Mouse (Mus musculus) brain, embryonic 14.5 days (tissue): ENCODE results near the gene Dusp27. TPM values are rescaled to one million over a fixed set of nuclear protein-coding genes. Genes with fewer than 3 reads are reported as not detected.

Experiments
- DNase-seq: peaks from one replicate; pipeline ENCODE4 v3.0.0-alpha.2; 2011; ENCODE audit warnings: low read depth
- CTCF ChIP-seq: fragments of 200-500 bp; IDR thresholded peaks from 2 replicates; pipeline ENCODE4 v1.5.1; 2012; ENCODE audit warnings: inconsistent platforms, mild to moderate bottlenecking, moderate library complexity, borderline replicate concordance; ENCODE audit not compliant: insufficient read depth, insufficient read length; ENCODE audit errors: extremely low read depth
- POLR2A ChIP-seq: fragments of 200-500 bp; IDR thresholded peaks from 2 replicates; pipeline ENCODE4 v1.6.1; 2012; ENCODE audit warnings: mild to moderate bottlenecking, inconsistent platforms, borderline replicate concordance; ENCODE audit not compliant: poor library complexity, insufficient read depth, insufficient read length, severe bottlenecking; ENCODE audit errors: extremely low read depth
- polyA plus RNA-seq: library from polyadenylated mRNA; depleted of rRNA; stranded (reverse); fragments of >200 nt; gene quantifications from 2 replicates; pipeline ENCODE4 v1.2.3, GENCODE M21; 2012; rRNA removed

Gene Dusp27
- polyA plus RNA-seq = 0.29 and 0.75 TPM in 2 replicates

DNA sequence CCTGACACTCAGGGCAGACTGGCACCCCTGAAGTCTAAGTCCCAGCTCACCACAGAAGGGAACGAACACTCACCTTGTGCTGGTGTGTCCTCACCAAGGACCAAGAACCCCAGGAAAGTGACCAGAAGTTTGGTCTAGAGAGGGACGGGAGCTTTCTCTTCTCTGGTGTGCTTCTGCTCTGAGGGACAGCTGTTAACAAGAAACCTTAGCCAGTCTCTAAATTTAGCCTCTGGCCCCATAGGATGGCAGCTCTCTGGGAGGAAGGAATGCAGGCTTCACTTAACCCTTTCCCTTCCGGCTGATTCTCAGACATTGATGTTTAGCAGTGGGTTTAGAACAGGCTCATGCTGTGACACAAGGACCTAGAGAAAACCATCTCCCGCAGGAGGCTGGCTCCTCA is at the start of gene Dusp27:
Dusp27 (minus strand) TSS at position 204 of the 400 bp plus-strand sequence.
- no peak for TF ChIP-seq POLR2A
- no peak for TF ChIP-seq CTCF
- DNase-seq = no peak

DNA sequence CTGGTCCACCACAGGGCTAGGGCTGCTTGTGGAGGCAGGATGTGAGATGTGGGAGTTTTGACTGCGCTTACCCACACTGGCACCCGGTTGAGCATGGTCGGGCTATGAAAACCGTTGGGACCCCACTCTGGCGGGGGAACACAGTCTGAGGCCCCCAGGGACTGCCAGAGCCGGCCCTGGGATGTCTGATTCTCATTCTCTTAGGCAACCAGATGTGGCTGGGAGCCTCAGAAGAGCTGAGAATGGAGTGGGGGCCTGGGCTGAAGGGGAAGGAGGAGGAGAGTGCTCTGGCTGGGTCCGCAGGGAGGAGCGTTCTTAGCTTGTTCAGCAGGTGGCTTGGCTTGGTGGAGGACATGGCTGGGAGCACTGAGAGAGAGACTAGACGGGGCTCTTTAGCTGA is 45.9 kb upstream of the Dusp27 start:
- no peak for DNase-seq
- no peak for TF ChIP-seq POLR2A
- TF ChIP-seq CTCF = no peak

DNA sequence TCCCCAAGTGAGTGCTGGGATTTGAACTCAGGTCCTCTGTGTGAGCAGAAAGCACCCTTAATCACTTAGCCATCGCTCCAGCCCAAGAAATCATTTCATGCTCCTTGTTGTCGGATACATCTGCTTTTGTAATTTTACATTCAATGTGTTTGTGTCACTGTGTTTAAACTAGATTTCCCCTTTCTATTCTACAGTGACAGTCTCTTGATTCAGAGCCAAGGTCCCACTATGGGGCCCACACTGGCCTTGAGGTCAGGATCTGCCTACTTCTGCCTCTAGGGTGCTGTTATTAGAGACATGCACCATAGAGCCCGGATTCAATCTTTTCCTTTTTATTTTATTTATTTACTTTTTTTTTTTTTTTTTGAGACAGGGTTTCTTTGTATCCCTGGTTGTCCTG is 45.3 kb upstream of the Dusp27 start:
- TF ChIP-seq CTCF (no peak), POLR2A (no peak)
- DNase-seq = no peak

DNA sequence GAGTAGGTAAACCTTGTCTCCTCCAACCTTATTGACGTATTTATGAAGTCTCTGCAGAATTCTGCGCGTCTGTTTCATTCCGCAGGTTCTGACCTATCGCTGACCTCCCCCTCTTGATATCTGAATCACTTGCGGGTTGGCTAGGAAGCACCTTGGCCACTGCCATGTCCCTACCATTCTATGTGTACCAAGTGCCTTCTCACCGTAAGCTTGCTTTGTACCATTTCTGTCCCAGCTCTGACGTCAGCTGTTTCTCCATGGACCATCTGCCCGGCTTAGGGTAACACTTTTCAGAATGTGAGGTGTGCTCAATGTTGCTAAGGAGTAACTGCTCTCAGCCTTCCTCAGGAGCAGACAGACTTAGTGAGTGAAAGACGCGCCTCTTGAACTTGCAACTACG is 43.1 kb upstream of the Dusp27 start:
- no peak for TF ChIP-seq CTCF
- no peak for TF ChIP-seq POLR2A
- no peak for DNase-seq

DNA sequence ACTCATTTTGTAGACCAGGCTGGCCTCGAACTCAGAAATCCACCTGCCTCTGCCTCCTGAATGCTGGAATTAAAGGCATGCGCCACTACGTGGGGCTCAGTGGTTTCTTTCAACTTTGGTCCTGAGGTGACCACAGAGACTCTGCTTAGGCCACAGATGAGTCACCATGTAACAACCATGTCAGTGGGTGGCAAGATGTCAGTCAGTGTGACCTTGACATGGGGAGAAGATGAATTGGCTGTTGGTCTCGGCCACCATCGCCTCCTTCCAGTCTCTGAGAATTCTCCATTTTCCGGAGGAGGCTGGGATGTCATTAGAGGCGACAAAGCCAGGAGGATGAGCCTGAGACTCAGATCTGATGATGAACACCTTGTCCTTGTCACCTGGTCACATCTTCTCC is 42.0 kb upstream of the Dusp27 start:
- TF ChIP-seq POLR2A (no peak), CTCF (no peak)
- DNase-seq = no peak

DNA sequence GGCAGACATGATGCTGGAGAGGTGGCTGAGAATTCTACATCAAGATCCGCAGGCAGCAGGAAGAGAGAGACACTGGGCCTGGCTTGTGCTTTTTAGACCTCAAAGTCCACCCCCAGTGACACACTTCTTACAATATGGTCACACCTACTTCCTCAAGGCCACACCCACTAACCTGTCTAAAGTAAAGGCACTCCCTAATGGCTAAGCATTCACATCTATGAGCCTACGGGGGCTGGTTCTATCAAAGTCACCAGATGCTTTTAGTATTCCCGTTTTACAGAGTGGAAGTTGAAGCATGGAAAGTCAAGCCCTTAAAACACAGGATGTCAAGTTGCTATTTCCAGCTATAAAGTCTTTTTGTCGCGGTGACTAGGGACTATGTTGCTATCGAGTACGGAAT is 40.3 kb upstream of the Dusp27 start:
- DNase-seq = no peak
- no peak for TF ChIP-seq POLR2A
- no peak for TF ChIP-seq CTCF

DNA sequence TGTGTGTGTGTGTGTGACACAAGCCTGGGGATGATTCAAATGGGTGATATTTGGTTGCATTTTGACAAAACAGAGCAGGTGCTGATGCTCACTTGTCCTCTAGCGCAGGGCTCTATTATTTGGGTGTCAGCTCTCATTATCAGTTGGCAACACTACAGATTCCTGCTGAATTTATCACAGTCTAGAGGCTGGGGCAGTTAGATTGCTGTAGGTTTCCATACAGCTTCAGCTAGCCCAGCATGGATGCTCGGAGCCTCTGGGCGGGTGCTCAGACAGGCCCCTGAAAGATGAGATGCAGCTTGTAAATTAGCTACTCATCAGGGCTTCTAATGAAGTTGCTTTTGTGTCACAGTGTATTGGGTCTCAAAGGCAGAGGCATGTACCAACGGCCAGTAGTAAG is 39.7 kb upstream of the Dusp27 start:
- TF ChIP-seq CTCF (no peak), POLR2A (no peak)
- DNase-seq = peak; percentile 23

DNA sequence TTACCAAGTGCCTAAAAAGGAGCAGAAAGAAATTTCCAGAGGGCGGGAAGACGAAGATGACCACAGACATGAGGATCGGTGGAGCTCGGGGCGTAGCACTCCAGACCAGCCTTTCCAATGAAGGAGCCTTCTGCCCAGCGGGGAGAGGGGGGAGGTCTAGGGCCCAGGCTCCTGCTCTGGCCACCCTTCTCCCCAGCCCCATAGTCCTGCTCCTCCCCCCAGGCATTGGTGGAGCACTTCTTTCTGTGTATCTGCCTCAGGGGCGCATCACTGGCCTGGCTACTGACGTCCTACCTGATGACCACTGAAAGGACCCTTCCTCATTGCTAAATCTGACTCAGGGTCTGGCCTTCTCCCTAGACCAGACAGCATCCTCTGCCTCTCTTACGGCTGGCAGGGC is 37.4 kb upstream of the Dusp27 start:
- TF ChIP-seq CTCF (no peak), POLR2A (no peak)
- DNase-seq = no peak

DNA sequence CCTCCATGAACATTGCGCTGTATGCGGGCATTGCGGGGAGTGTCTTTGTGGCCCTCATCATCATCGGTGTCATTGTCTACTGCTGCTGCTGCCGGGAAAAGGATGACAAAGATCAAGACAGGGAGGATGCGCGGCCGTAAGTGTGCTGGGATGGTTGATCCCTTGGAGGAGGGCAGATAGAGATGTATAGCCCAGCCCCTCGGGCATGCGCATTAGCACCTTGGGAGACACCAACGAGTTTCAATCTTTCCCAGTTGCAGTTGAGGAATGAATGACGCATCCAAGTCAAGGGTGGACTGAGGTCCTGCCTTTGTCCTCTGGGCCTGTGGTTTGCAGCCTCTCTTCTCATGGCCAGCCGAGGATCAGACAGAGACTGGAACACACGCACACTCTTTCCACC is 36.9 kb upstream of the Dusp27 start:
- DNase-seq = no peak
- TF ChIP-seq POLR2A (no peak), CTCF (no peak)

DNA sequence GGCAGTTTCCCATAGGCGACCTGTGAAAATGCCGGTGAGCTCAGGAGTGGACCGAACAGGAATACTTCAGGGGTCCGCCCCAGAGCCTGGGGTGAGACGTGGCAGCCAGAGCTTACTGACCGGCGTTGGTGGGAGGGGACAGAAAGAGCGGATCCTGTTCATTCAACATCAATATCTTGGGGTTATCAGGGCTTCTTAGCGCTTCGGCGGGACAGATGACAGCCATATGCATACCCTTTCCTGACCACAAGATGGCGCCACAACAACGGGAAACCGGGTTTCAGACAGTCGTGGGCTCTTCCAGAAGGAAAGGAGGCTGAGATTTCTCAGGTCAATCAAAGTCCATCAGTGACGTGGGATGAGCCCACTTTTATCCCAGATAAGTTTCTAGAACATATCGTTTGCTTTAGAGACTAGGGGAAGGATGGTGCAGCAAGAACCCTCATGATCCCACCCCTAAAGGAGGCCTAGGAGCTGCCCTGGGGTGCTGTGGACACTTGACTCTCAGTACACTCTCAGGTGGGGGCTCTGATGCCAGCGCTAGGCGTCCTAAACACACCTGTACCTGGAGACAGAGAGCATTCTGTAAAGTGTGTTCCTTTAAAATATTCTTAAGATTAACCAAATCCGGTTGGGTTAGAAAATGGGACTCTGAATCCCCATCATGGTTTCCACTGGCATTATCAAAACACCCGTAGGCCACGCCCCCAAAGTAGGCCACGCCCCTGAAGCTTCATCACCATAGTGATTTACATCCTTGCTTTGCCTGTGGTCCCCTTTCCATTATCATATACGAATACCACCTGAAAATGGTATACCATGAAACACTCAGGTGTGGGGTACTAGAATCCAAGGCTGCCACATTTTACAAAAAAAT is 33.1 kb upstream of the Dusp27 start:
- peak; percentile 88 for DNase-seq
- TF ChIP-seq CTCF = peak; percentile 96
- no peak for TF ChIP-seq POLR2A

DNA sequence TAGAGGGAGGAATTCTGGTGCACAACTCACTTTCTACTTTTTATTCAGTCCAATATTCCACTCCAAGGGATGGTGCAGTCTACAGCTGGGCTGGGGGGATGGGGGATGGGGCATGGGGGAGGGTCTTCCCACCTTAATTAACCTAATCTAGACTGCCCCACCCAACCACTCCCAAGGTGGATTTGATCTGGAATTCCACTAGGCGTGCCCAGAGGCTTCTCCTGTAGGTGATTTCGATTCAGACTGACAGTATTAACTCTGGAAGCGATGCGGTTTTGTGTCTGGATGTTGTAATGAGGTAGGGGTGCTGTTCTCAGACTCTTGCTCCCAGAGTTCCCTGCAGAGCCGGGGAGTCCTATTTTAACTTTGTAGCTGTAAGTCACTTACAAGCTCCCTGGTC is 32.4 kb upstream of the Dusp27 start:
- DNase-seq = no peak

DNA sequence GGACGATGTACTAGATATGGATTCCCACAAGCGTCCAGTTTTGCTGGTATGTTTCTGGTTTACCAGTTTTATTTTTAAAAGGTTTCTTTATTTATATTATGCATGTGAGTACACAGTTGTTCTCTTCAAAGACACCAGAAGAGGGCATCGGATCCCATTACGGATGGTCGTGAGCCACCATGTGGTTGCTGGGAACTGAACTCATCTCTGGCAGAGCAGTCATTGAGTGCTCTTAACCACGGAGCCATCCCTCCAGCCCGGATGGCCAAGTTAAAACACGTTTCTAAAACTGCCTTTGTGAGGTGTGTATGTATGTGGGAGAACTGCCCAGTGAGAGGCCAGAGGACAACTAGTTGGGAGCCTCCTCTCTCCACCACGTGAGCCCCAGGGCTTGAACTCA is 30.9 kb upstream of the Dusp27 start:
- TF ChIP-seq CTCF (no peak), POLR2A (no peak)
- DNase-seq = no peak

More for the DNA sequence above, 32.4 kb upstream of the Dusp27 start:
- TF ChIP-seq POLR2A = no peak
- no peak for TF ChIP-seq CTCF
